Mouse (Mus musculus) kidney, adult 2 months (tissue): ENCODE measurements around the gene Mrpl55.

Source experiments
- CTCF ChIP-seq: fragments of 200-500 bp; conservative IDR thresholded peaks from 2 replicates; pipeline ENCODE4 v1.5.1; 2011; ENCODE audit warnings: low read depth, mild to moderate bottlenecking, control low read depth, low read length, moderate library complexity, mixed read lengths; ENCODE audit not compliant: insufficient read depth, insufficient read length
- POLR2A ChIP-seq: fragments of 200-500 bp; IDR thresholded peaks from one replicate; pipeline ENCODE4 v1.6.1; 2011; ENCODE audit warnings: low read depth, low read length, control low read depth

DNA sequence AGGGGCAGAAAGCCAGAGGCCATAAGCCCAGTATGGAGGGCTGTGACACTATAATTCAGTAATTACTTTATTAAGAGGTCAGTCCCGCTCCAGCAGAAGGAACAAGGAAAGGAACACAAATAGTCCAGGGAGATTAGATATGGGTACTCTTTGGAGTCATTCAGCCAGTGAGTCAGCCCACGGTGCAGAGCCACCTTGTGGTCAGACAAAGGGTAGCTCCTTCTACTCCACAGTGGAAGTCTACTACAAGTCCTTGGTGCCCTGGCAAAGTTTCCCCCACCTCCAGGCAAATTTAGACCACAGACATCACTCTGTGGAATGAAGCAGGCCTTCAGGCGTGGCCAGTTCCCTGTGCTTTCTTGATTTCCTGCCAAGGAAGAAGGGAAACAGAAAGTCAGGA lies 18.5 kb upstream of the Mrpl55 start:
- TF ChIP-seq CTCF, result peak; percentile 85
- TF ChIP-seq POLR2A, result no peak
